Mouse (Mus musculus): ENCODE data around the gene Smurf1.

The Smurf1 gene

DNA sequence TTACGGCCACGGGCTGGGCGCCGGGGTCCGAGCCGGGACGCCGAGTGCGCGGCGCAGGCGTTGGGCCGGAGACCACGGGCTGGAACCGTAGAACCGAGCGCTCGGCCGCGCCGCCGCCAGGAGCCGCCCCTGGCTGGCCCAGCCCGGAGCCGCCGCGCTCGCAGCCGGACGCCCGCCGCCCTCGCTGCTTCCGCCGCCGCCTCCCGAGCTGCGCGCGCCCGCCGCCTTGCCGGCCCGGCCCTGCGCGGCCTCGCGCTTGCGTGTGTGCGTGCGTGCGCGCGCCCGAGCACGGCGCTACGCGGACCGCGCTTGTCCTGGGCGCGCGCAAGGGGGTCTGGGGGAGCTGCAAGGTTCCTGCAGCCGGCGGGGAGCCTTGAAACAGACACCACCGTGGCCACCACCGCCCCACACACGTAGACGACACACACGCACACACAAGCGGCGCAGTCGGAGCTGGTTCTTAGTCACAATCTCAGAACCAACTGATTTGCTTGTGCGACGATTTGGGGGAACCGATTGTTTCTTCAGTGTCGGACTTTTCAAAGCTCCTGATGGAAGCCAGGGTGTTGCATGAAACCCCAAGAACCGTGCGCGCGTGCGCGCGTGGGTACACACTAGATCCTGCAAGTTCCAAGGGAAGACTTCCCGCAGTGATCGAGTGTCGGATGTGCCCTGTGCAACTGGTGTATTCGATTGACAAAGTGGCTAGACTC is at the start of gene Smurf1:
Smurf1 (minus strand) TSS at position 209 of the 713 bp plus-strand sequence.
- peak; percentile 84 for DNase-seq (ENCODE audit: low read depth, low spot score)
- Histone ChIP-seq H3K27me3 (ENCODE audit: control insufficient read depth, insufficient read depth, low read length, poor library complexity, severe bottlenecking) (no peaks in the 10 kb centered on the region), H3K36me3 (ENCODE audit: control insufficient read depth, insufficient read depth, low read length, poor library complexity, severe bottlenecking) (no peaks in the 10 kb centered on the region)

DNA sequence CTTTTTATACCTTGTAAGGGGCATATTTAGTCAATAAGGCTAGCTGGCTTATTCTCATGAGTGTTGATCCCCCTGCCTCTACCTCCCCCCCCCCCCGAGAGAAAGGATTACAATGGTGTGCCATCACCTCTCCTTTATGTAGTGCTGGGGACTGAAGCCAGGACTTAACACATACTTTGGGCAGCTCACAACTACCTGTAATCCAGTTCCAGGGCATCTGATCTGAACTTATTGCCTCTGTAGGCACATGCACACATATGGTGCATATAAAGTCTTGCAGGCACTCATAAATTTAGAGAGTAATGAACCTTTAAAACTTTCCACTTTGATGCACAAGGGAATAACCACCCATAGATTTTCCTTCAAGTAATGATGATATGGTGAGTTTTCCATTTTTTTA is 48.6 kb upstream of the Smurf1 start:
- no peak for DNase-seq (ENCODE audit: low read depth, low spot score)
- no peaks in the 10 kb centered on the region for H3K36me3 ChIP-seq (ENCODE audit: control insufficient read depth, insufficient read depth, low read length, poor library complexity, severe bottlenecking)
- H3K27me3 ChIP-seq (ENCODE audit: control insufficient read depth, insufficient read depth, low read length, poor library complexity, severe bottlenecking), result no peaks in the 10 kb centered on the region

DNA sequence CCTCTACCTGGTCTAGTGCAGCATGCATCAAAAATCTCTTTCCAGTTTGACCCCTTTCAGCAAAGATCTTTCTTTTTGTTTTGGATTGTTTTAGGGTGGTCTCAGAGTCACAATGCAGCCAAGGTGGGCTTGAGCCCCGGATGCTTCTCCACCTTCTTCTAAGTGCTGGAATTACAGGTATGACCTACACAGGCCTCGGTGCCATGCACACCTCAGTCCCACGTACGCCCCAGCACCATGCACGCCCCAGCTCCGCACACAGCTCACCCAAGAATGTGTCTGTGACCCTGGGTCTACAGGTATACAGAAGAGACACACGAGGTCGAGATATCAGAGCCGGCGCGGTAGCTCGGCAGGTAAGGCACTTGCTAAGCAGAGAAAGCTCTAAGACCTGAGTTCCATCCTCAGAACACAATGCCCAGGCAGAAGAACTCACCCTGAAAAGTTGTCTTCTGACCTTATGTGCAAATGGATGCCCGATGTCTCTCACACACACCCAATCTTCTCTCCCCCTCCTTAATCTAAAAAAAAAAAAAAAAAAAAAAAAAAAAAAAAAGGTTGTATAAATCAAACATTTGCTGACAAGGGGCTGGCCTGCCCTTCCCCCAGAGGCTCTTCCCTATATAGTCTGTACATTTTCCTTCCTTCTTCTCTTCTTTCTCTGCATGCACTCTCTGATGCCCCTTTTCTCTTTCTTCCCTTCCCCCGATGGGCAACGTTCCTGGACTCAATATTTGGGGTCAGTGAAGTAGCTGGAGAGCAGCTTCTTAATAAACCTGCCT is 43.4 kb upstream of the Smurf1 start:
- no peak for DNase-seq (ENCODE audit: low read depth, low spot score)
- no peaks in the 10 kb centered on the region for H3K36me3 ChIP-seq (ENCODE audit: control insufficient read depth, insufficient read depth, low read length, poor library complexity, severe bottlenecking)
- no peaks in the 10 kb centered on the region for H3K27me3 ChIP-seq (ENCODE audit: control insufficient read depth, insufficient read depth, low read length, poor library complexity, severe bottlenecking)

DNA sequence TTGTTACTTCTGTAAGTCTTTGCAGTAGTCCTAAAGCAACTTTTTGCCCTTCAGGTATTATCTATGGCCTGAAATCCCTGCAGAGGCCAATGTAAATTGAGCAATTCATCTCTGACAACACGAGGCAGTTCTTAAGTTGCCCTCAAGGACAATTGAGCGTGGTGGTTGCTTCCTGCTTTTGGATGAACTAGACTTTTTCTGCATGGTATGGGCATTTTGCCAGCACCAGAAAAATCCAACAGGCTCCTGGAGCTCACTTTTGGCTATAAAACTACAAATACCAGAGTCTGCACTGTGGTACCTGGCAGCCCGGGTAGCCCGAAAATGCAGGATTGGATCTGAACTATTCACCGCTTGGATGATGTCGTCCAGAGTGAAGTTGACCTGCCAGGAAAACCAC is 39.9 kb upstream of the Smurf1 start:
- H3K27me3 ChIP-seq (ENCODE audit: control insufficient read depth, insufficient read depth, low read length, poor library complexity, severe bottlenecking), result no peaks in the 10 kb centered on the region
- no peaks in the 10 kb centered on the region for H3K36me3 ChIP-seq (ENCODE audit: control insufficient read depth, insufficient read depth, low read length, poor library complexity, severe bottlenecking)
- no peak for DNase-seq (ENCODE audit: low read depth, low spot score)

DNA sequence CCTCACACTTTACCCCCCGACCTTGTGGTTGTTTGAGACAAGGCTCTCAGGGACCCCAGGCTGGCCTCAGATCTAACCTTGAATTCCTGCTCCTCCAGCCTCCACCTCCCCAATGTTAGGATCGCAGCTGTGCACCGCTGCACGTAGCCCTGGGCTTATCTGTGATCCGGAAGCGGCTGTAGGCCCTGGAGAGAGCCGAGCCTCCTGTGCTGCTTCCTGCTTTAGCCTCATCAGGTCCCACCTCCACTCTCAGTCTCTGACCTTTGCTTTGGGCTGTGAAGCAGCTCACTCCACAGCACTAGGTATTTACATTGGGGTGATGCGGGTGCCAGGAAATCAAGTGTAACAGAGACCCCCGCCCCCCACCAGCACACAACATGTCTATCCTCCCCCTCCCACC is 38.8 kb upstream of the Smurf1 start:
- DNase-seq (ENCODE audit: low read depth, low spot score), result no peak
- Histone ChIP-seq H3K36me3 (ENCODE audit: control insufficient read depth, insufficient read depth, low read length, poor library complexity, severe bottlenecking) (no peaks in the 10 kb centered on the region), H3K27me3 (ENCODE audit: control insufficient read depth, insufficient read depth, low read length, poor library complexity, severe bottlenecking) (no peaks in the 10 kb centered on the region)

DNA sequence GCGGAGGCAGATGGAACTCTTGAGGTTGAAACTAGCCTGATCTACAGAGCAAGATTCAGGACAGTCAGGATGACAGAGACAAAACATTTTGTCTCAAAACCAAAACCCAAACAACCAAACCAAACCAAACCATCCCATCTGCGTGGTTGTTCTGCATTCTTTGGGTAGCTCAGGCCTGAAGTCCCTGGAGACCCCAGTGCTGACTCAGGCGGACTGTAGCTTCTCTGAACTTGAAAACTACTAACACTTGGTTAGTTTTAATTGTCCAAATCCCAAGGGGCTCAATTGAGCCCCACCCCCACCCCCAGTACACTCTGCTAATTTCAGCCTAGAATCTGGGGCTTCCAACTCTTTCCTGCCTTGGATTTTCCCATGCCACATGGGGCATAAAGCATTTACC is 37.7 kb upstream of the Smurf1 start:
- no peak for DNase-seq (ENCODE audit: low read depth, low spot score)
- no peaks in the 10 kb centered on the region for H3K36me3 ChIP-seq (ENCODE audit: control insufficient read depth, insufficient read depth, low read length, poor library complexity, severe bottlenecking)
- no peaks in the 10 kb centered on the region for H3K27me3 ChIP-seq (ENCODE audit: control insufficient read depth, insufficient read depth, low read length, poor library complexity, severe bottlenecking)

DNA sequence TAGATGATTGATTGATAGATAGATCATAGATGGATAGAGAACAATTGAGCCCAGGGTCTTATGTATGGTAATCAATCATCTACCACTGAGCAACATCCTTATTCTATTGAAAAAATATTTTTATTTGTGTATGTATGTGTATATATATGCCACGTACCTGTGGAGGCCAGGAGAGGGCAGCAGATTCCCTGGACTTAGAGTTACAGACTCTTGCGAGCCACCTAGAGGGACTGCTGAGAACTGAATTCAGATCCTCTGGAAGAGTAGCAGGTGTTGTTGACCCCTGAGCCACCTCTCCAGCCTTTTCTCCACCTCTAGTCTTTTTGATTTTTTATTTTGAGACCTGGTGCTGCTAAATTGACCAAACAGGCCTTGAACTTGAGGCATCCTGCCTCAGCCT is 32.8 kb upstream of the Smurf1 start:
- no peaks in the 10 kb centered on the region for H3K27me3 ChIP-seq (ENCODE audit: control insufficient read depth, insufficient read depth, low read length, poor library complexity, severe bottlenecking)
- no peaks in the 10 kb centered on the region for H3K36me3 ChIP-seq (ENCODE audit: control insufficient read depth, insufficient read depth, low read length, poor library complexity, severe bottlenecking)
- peak; percentile 39 for DNase-seq (ENCODE audit: low read depth, low spot score)

DNA sequence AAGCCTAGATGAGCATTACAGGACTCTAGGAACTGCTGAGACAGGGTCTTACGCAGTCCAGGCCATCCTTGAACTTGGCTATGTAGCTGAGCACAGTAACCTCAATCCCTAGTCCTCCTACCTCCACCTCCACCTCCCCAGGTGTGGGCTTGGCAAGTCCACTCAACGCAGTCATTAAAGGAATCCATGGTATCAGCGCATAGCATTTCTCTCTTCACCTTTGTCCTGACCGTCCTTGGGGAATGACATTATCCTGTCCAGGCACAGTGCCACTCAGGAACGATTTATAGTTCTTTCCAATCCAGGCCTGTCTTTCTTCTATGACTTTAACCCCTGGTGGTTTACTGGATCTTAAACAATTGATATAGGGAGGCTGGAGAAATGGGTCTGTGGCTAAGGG is 24.8 kb upstream of the Smurf1 start:
- H3K27me3 ChIP-seq (ENCODE audit: control insufficient read depth, insufficient read depth, low read length, poor library complexity, severe bottlenecking), result no peaks in the 10 kb centered on the region
- no peak for DNase-seq (ENCODE audit: low read depth, low spot score)
- H3K36me3 ChIP-seq (ENCODE audit: control insufficient read depth, insufficient read depth, low read length, poor library complexity, severe bottlenecking), result no peaks in the 10 kb centered on the region

DNA sequence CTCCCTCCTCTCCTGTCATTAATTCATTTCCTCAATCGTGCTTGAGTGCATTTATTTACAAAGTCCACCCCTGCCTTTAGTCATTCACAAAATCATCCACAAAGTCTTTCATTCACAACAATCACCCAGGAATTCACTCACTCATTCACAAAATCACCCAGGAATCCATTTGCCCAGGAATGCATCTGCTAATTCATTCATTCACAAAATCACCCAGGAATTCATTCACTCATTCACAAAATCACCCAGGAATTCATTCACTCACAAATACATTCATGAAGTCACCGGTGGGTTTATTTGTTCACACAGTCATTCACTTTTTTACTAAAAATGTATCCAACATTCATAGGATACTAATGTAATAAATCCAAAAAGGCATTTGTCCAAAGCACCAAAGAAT is 24.4 kb upstream of the Smurf1 start:
- Histone ChIP-seq H3K36me3 (ENCODE audit: control insufficient read depth, insufficient read depth, low read length, poor library complexity, severe bottlenecking) (no peaks in the 10 kb centered on the region), H3K27me3 (ENCODE audit: control insufficient read depth, insufficient read depth, low read length, poor library complexity, severe bottlenecking) (no peaks in the 10 kb centered on the region)
- no peak for DNase-seq (ENCODE audit: low read depth, low spot score)

DNA sequence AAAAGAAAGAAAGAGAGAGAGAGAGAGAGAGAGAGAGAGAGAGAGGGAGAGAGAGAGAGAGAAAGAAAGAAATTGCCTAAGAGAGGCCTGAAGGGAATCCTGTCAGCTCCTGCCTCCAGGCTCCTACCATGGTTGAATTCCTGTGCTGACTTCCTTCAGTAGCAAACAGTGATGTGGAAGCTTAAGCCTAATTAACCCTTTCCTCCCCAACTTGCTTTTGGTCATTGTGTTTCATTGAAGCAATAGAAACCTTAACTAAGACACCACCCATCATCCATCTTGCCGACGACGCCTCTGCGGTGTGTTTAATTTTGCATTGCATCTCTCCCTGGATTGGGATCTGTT is 23.4 kb upstream of the Smurf1 start:
- no peak for DNase-seq (ENCODE audit: low read depth, low spot score)
- H3K27me3 ChIP-seq (ENCODE audit: control insufficient read depth, insufficient read depth, low read length, poor library complexity, severe bottlenecking), result no peaks in the 10 kb centered on the region
- no peaks in the 10 kb centered on the region for H3K36me3 ChIP-seq (ENCODE audit: control insufficient read depth, insufficient read depth, low read length, poor library complexity, severe bottlenecking)

DNA sequence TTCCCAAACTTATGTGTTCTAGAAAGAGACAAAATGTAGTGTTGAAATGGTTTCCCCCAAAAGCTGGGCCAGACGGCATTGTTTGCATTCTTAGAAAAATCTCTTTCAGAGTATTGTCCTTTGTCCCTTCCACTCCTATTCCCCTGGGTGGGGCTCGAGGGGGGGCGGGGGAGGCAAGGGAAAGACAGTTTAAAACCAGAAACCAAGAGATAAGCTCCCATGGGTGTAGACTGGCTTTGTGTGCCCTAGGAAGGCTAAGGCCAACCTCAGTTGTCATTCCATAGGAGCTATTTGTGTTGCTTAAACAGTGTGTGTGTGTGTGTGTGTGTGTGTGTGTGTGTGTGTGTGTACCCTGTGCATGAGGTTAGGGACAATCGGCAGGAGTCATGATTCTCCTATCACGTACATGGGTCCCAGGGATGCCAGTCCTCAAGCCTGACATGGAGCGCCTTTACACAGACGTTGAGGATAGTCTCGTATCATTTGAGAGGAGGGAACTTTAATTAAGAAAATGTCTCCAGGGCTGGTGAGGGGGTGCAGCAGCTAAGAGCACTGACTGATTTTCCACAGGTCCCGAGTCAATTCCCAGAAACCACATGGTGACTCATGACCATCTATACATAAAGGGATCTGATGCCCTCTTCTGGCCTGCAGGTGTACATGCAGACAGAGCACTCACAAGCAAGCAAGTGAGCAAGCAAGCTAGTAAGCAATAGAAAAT is 22.9 kb upstream of the Smurf1 start:
- DNase-seq (ENCODE audit: low read depth, low spot score), result no peak
- H3K27me3 ChIP-seq (ENCODE audit: control insufficient read depth, insufficient read depth, low read length, poor library complexity, severe bottlenecking), result no peaks in the 10 kb centered on the region
- H3K36me3 ChIP-seq (ENCODE audit: control insufficient read depth, insufficient read depth, low read length, poor library complexity, severe bottlenecking), result no peaks in the 10 kb centered on the region

DNA sequence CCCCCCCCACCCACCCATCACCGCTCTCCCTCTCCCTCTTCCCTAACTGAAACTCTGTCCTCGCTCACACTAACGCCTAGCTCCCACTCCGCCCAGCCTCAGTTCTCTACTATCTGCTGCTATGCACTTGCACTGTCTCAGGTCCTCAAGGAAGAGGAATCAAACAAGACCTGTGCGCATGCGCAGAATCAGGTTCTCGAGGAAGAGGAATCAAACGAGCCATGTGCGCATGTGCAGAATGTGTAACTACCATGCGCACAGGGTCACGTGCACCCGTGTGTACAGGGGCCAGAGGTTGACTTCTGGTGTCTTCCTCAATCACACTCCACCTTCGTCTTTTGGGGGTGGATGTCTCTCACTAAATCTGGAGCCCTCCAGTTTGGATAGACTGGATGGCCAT is 21.9 kb upstream of the Smurf1 start:
- no peaks in the 10 kb centered on the region for H3K36me3 ChIP-seq (ENCODE audit: control insufficient read depth, insufficient read depth, low read length, poor library complexity, severe bottlenecking)
- no peaks in the 10 kb centered on the region for H3K27me3 ChIP-seq (ENCODE audit: control insufficient read depth, insufficient read depth, low read length, poor library complexity, severe bottlenecking)
- DNase-seq (ENCODE audit: low read depth, low spot score), result no peak

DNA sequence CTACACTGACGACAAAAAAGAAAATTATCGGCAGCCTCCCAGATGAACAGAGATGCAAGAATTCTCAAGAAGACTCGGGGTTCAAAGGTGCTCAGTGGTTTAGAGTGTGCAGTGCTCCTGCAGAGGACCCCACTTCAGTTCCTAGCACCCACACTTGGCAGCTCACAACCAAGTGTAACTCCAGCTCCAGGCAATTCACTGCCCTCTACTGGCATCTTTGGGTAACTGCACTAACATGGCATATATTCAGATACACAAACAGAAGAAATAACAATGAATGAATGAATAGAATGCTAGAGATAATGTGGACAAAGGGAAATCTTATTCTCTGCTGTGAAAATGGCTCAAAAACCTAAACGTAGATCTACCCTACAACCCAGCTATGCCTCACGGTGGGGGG is 19.2 kb upstream of the Smurf1 start:
- Histone ChIP-seq H3K27me3 (ENCODE audit: control insufficient read depth, insufficient read depth, low read length, poor library complexity, severe bottlenecking) (no peaks in the 10 kb centered on the region), H3K36me3 (ENCODE audit: control insufficient read depth, insufficient read depth, low read length, poor library complexity, severe bottlenecking) (no peaks in the 10 kb centered on the region)
- DNase-seq (ENCODE audit: low read depth, low spot score), result no peak

DNA sequence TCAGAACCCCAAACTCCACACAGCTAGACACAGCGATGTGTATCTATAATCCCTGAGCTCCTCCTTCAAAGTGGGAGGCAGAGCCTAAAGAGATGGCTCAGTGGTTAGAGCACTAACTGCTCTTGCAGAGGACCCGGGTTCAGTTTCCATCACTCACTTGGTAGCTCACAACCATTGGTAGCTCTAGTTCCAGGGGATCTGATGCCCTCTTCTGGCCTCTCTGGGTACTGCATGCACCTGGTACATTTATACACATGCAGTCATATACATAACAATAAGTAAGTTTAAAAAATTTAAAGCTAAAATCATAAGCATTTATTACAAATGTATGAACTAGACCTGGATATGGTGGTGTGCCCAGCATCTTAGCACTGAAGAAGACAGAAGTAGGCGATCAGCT is 17.6 kb upstream of the Smurf1 start:
- H3K36me3 ChIP-seq (ENCODE audit: control insufficient read depth, insufficient read depth, low read length, poor library complexity, severe bottlenecking), result no peaks in the 10 kb centered on the region
- no peaks in the 10 kb centered on the region for H3K27me3 ChIP-seq (ENCODE audit: control insufficient read depth, insufficient read depth, low read length, poor library complexity, severe bottlenecking)
- no peak for DNase-seq (ENCODE audit: low read depth, low spot score)

DNA sequence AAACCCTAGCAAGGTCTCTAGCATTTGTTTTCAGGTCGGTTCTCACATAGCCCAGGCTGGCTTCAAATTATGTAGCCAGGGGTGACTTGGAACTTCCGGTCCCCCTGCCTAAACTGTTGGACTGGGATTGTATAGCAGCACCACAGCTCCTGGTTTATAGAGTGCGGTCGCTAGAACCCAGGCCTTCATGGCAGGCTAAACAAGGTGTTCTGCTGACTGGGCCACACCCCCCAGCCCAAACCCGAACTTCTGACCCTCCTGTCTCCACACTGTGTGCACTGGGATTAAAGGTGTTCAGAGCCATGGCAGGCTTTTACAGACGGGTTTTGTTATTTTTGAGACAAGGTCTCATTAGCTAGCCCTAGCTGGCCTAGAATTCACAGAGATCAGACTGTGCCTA is 13.5 kb upstream of the Smurf1 start:
- no peaks in the 10 kb centered on the region for H3K36me3 ChIP-seq (ENCODE audit: control insufficient read depth, insufficient read depth, low read length, poor library complexity, severe bottlenecking)
- no peaks in the 10 kb centered on the region for H3K27me3 ChIP-seq (ENCODE audit: control insufficient read depth, insufficient read depth, low read length, poor library complexity, severe bottlenecking)
- DNase-seq (ENCODE audit: low read depth, low spot score), result no peak

Measured in splenic B cell, adult 2 months (primary cell).